Mouse (Mus musculus) hindbrain, postnatal 0 days (tissue): ENCODE data around the gene Srarp. TPM values are rescaled to one million over a fixed set of nuclear protein-coding genes. Genes with fewer than 3 reads are reported as not detected.
A peak's percentile ranks its signal among the peaks of the same experiment; 100 is the strongest.

Experiments
- ATAC-seq: fragments of 200-750 bp; cut with Nextera tagmentation; 2 replicates; pipeline ENCODE4 v1.8.0; 2017; ENCODE audit warnings: mild to moderate bottlenecking, moderate TSS enrichment, moderate library complexity
- DNase-seq: peaks from one replicate; pipeline ENCODE4 v3.0.0-alpha.2; 2015; ENCODE audit warnings: low spot score
- H3K27ac ChIP-seq: fragments of 300-500 bp; sonication (generic); 2 replicates; pipeline ENCODE4 v1.5.1; 2014; ENCODE audit warnings: mild to moderate bottlenecking
- H3K27me3 ChIP-seq: fragments of 300-500 bp; sonication (generic); 2 replicates; pipeline ENCODE4 v1.6.1; 2014; ENCODE audit warnings: low read length, mixed read lengths; ENCODE audit not compliant: insufficient read depth
- H3K36me3 ChIP-seq: fragments of 300-500 bp; sonication (generic); 2 replicates; pipeline ENCODE4 v1.6.1; 2014; ENCODE audit warnings: low read length, mixed read lengths; ENCODE audit not compliant: insufficient read depth
- H3K4me1 ChIP-seq: fragments of 300-500 bp; sonication (generic); 2 replicates; pipeline ENCODE4 v1.6.1; 2014; ENCODE audit warnings: antibody characterized with exemption, low read length, mixed read lengths; ENCODE audit not compliant: insufficient read depth
- H3K4me2 ChIP-seq: fragments of 300-500 bp; sonication (generic); 2 replicates; pipeline ENCODE4 v1.6.1; 2014; ENCODE audit warnings: low read depth, mild to moderate bottlenecking, low read length, moderate library complexity, mixed read lengths
- H3K4me3 ChIP-seq: fragments of 300-500 bp; sonication (generic); 2 replicates; pipeline ENCODE4 v1.5.1; 2014; ENCODE audit warnings: low read length
- H3K9ac ChIP-seq: fragments of 300-500 bp; sonication (generic); replicated peaks from 2 replicates; pipeline ENCODE4 v1.6.1; 2014; ENCODE audit warnings: mild to moderate bottlenecking, low read length, moderate library complexity, mixed read lengths
- H3K9me3 ChIP-seq: fragments of 300-500 bp; sonication (generic); 2 replicates; pipeline ENCODE4 v1.6.1; 2016; ENCODE audit warnings: low read length, mixed read lengths
- CTCF ChIP-seq: IDR thresholded peaks from 2 replicates; pipeline ENCODE4 v1.5.1; 2016; ENCODE audit warnings: antibody characterized with exemption, control low read depth, low read depth
- WGBS: fragments of 180-500 bp; shearing (Covaris S2); extraction: QIAGEN DNeasy Blood & Tissue Kit; methylation state at CpG from one replicate; pipeline ENCODE4 v1.1.7; 2014; 5-methylcytosine and 5-hydroxymethylcytosine counted together
- polyA plus RNA-seq: library from polyadenylated mRNA; unstranded; fragments of >200 nt; fragmentation: Nextera tagmentation; extraction: Ambion mirVana; gene quantifications from 2 replicates; pipeline ENCODE4 v1.2.1, GENCODE M21; 2015
- total RNA-seq: library from RNA; depleted of rRNA; stranded (reverse); fragments of >200 nt; gene quantifications from 2 replicates; pipeline ENCODE4 v1.2.3, GENCODE M21; 2014; rRNA removed

Gene Srarp
- total and polyA plus RNA-seq, 2 experiments from 2014 or later = 0.33 to 9.9 TPM

GRCm38 (mm10) chr4:141385275-141385674 is 50.6 kb downstream of the Srarp start:
- 3% methylated on average over 7 of the region's 7 CpGs for WGBS
- H3K4me2 ChIP-seq = no peak overlapping the region
- peak; percentile 95 for TF ChIP-seq CTCF
- no peaks in the 10 kb centered on the region for H3K9me3 ChIP-seq
- ATAC-seq (peak; percentile 25; the same call in 1 of the 2 replicates), DNase-seq (peak; percentile 85)
- H3K27me3 ChIP-seq = peaks cover 18% of the 10 kb centered on the region
- H3K4me3 ChIP-seq = no peak overlapping the region
- H3K9ac ChIP-seq = no peak overlapping the region
- no peaks in the 10 kb centered on the region for H3K4me1 ChIP-seq
- H3K36me3 ChIP-seq = 0 out of 2 replicates have a peak, but pooled peaks cover 5% of the 10 kb centered on the region
- no peak overlapping the region for H3K27ac ChIP-seq

Other genes with a start within 250 kb of the Srarp start
- 2.4 and 8.7 TPM in 2 replicates for gene Rsg1, start 222.1 kb downstream of the Srarp start, total RNA-seq
- 3.9 and 4.3 TPM in 2 replicates for gene Rsg1, start 222.1 kb downstream of the Srarp start, polyA plus RNA-seq
- 1.2 and 2.3 TPM in 2 replicates for gene Arhgef19, start 196.6 kb downstream of the Srarp start, total RNA-seq
- gene Arhgef19, start 196.6 kb downstream of the Srarp start, polyA plus RNA-seq = 1.2 TPM in 2 replicates
- 1.6 and 3.5 TPM in 2 replicates for gene Epha2, start 134.9 kb downstream of the Srarp start, total RNA-seq
- 0.44 and 0.46 TPM in 2 replicates for gene Epha2, start 134.9 kb downstream of the Srarp start, polyA plus RNA-seq
- gene Fam131c, start 67.9 kb downstream of the Srarp start, total RNA-seq = 95.3 and 103 TPM in 2 replicates
- 41.7 and 46.3 TPM in 2 replicates for gene Fam131c, start 67.9 kb downstream of the Srarp start, polyA plus RNA-seq
- 1.1 and 1.2 TPM in 2 replicates for gene Clcnka, start 37.4 kb downstream of the Srarp start, total RNA-seq
- 0.95 and 0.98 TPM in 2 replicates for gene Clcnka, start 37.4 kb downstream of the Srarp start, polyA plus RNA-seq
- 5.0 TPM in 1 of 2 replicates, not detected in the other for gene Clcnkb, start 20.1 kb downstream of the Srarp start, total RNA-seq
- 0.19 and 0.38 TPM in 2 replicates for gene Clcnkb, start 20.1 kb downstream of the Srarp start, polyA plus RNA-seq
- 0.32 TPM in 1 of 2 replicates, not detected in the other for gene Hspb7, start 15.3 kb downstream of the Srarp start, total RNA-seq
- 0.06 and 0.08 TPM in 2 replicates for gene Hspb7, start 15.3 kb downstream of the Srarp start, polyA plus RNA-seq
- 34.8 and 36.2 TPM in 2 replicates for gene Zbtb17, start 8.5 kb upstream of the Srarp start, total RNA-seq
- gene Zbtb17, start 8.5 kb upstream of the Srarp start, polyA plus RNA-seq = 28.2 and 28.8 TPM in 2 replicates
- 16.9 and 17.4 TPM in 2 replicates for gene Spen, start 102.5 kb upstream of the Srarp start, total RNA-seq
- gene Spen, start 102.5 kb upstream of the Srarp start, polyA plus RNA-seq = 11.0 and 13.0 TPM in 2 replicates
- 22.5 and 26.7 TPM in 2 replicates for gene Fblim1, start 170.0 kb upstream of the Srarp start, total RNA-seq
- 21.7 and 25.6 TPM in 2 replicates for gene Fblim1, start 170.0 kb upstream of the Srarp start, polyA plus RNA-seq
- 1.3 and 1.6 TPM in 2 replicates for gene Tmem82, start 182.5 kb upstream of the Srarp start, total RNA-seq
- 1.3 and 1.5 TPM in 2 replicates for gene Tmem82, start 182.5 kb upstream of the Srarp start, polyA plus RNA-seq
- gene Slc25a34, start 187.7 kb upstream of the Srarp start, total RNA-seq = 18.1 and 22.2 TPM in 2 replicates
- 3.0 and 3.6 TPM in 2 replicates for gene Slc25a34, start 187.7 kb upstream of the Srarp start, polyA plus RNA-seq
- 45.8 and 47.6 TPM in 2 replicates for gene Plekhm2, start 228.8 kb upstream of the Srarp start, total RNA-seq
- 6.1 and 6.4 TPM in 2 replicates for gene Plekhm2, start 228.8 kb upstream of the Srarp start, polyA plus RNA-seq
- 3.0 and 13.6 TPM in 2 replicates for gene Rsc1a1, start 249.5 kb upstream of the Srarp start, total RNA-seq
- gene Rsc1a1, start 249.5 kb upstream of the Srarp start, polyA plus RNA-seq = 0.32 TPM in 1 of 2 replicates, not detected in the other